Mouse (Mus musculus) kidney, adult 8-10 months (tissue): ENCODE results near the gene Fancc.

ENCODE experiments used
- DNase-seq, 2 experiments: peaks; one replicate each; pipeline ENCODE4 v3.0.0; 2022

Gene Fancc

GRCm38 (mm10) chr13:63284748-63285147 is 212.3 kb downstream of the Fancc start:
- DNase-seq = no peak

- no peak for DNase-seq
Measured at GRCm38 (mm10) chr13:63283236-63283635, 213.8 kb downstream of the Fancc start.

- no peak for DNase-seq
Measured at GRCm38 (mm10) chr13:63281206-63281605, 215.9 kb downstream of the Fancc start.

GRCm38 (mm10) chr13:63280344-63280743 is 216.7 kb downstream of the Fancc start:
- no peak for DNase-seq

- DNase-seq = no peak
Measured at GRCm38 (mm10) chr13:63279807-63280206, 217.3 kb downstream of the Fancc start.

- DNase-seq = peak; percentile 49 to 54
Measured at GRCm38 (mm10) chr13:63278796-63279475, 218.1 kb downstream of the Fancc start.

- DNase-seq = peak; percentile 48 to 62
Measured at GRCm38 (mm10) chr13:63278141-63278631, 218.9 kb downstream of the Fancc start.

GRCm38 (mm10) chr13:63277316-63277715 is 219.8 kb downstream of the Fancc start:
- no peak for DNase-seq

GRCm38 (mm10) chr13:63276389-63276788 is 220.7 kb downstream of the Fancc start:
- DNase-seq = no peak

GRCm38 (mm10) chr13:63274488-63275166 is 222.5 kb downstream of the Fancc start:
- no peak for DNase-seq

GRCm38 (mm10) chr13:63273859-63274258 is 223.2 kb downstream of the Fancc start:
- DNase-seq = no peak

GRCm38 (mm10) chr13:63272602-63273229 is 224.4 kb downstream of the Fancc start:
- DNase-seq = peak; percentile 76 to 78

- peak; percentile 34 to 59 for DNase-seq
Measured at GRCm38 (mm10) chr13:63272017-63272601, 225.0 kb downstream of the Fancc start.

- DNase-seq = peak in 1 of 2 experiments; percentile 36
Measured at GRCm38 (mm10) chr13:63270191-63270590, 226.9 kb downstream of the Fancc start.

- no peak for DNase-seq
Measured at GRCm38 (mm10) chr13:63268776-63269175, 228.3 kb downstream of the Fancc start.

- DNase-seq = peak; percentile 51 to 70
Measured at GRCm38 (mm10) chr13:63268371-63268770, 228.7 kb downstream of the Fancc start.

- no peak for DNase-seq
Measured at GRCm38 (mm10) chr13:63262168-63262957, 234.7 kb downstream of the Fancc start.

GRCm38 (mm10) chr13:63261676-63262075 is 235.4 kb downstream of the Fancc start:
- no peak for DNase-seq

- peak in 1 of 2 experiments; percentile 57 for DNase-seq
Measured at GRCm38 (mm10) chr13:63260753-63261631, 236.1 kb downstream of the Fancc start.

GRCm38 (mm10) chr13:63260133-63260532 is 236.9 kb downstream of the Fancc start:
- DNase-seq = no peak

GRCm38 (mm10) chr13:63258671-63259070 is 238.4 kb downstream of the Fancc start:
- no peak for DNase-seq
